ENCODE assay signal across 10 mouse cellular contexts in the genomic region with DNA sequence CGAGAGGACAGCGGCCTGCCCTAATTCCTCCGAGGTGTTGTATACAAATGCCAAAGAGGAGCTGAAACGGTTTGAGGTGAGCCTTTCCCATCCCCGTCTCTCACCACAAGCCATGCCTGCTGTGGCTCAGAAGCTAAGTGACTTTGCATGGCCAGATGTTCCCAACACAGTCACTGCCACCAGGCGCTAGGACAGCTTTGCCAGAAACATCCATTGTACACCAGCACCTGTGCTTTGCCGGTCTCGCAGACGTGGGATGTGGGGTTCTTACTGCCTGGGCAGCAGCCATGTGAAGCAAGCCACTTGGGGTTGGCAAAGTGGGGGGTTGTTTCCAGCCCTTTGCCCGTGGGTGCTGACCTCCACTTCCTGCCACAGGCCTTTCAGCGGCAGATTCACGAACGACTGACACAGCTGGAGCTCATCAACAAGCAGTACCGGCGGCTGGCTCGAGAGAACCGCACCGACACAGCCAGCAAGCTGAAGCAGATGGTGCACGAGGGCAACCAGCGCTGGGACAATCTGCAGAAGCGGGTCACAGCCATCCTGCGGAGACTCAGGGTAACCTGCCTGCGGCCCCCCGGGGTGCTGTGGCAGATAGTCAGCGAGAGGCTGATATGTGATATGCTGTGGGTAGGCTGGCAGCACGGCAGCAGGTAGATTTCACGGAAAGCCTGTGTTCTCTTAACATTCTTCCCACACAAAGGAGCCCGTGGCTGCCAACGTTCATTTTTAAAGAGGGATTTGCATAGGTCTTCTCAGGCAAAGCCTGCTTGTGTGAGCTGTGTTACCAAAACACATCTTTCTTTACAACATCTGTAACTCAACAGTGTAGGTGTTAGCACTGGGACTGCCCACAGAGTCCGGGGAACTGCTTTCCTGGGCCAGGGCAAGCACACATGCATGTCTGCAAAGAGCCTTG.
DNase-seq lines count a peak whose midpoint lies in the region; ATAC-seq and TF ChIP-seq lines count a peak whose summit lies in the region.
"Had no signal": no experiment of that assay in that cellular context is flagged by ENCODE, and none has a peak within 500 bp of the region (broad histone marks: within the 10 kb centered on the region; RNA-seq: fewer than 3 reads in every experiment).

No protein-coding gene starts in this region.

- H3K4me1 ChIP-seq in kidney, postnatal 0 days (replicated peaks; ENCODE audit: insufficient read depth, low read length): 0 out of 2 replicates have a peak, but pooled peaks cover 6% of the 10 kb centered on the region
- 0 out of 2 replicates have a peak, but pooled peaks cover 7% of the 10 kb centered on the region for H3K4me1 ChIP-seq in kidney, embryonic 14.5 days (ENCODE audit: control insufficient read depth, insufficient read depth, low read length)

- WGBS in kidney, postnatal 0 days: 46% methylated on average over 30 of the region's 30 CpGs
- WGBS in kidney, embryonic 14.5 days: 51% methylated on average over 30 of the region's 30 CpGs

- no peak overlapping the region for H3K9ac ChIP-seq in kidney, postnatal 0 days (ENCODE audit: low read depth, low read length)
- no peak overlapping the region for H3K9ac ChIP-seq in kidney, embryonic 14.5 days (ENCODE audit: low read depth, low read length)

- intact Hi-C loops in left cerebral cortex, postnatal 25 days (cut with DNase I): no loop called here

- peak; percentile 32 for DNase-seq in kidney, postnatal 0 days (ENCODE audit: low spot score)
- peak; percentile 17 for DNase-seq in embryo, embryonic 9.5 days (ENCODE audit: extremely low spot score)
- DNase-seq in left cerebral cortex, postnatal 25 days (ENCODE audit: low spot score in 2 of 2): peak; percentile 28 to 60
- peak; percentile 22 for DNase-seq in right cerebral cortex, postnatal 14 days
- no peak for DNase-seq in liver

- no peak overlapping the region for H3K4me2 ChIP-seq in kidney, postnatal 0 days (ENCODE audit: low read length)
- H3K4me2 ChIP-seq in kidney, embryonic 14.5 days (replicated peaks; ENCODE audit: low read depth, low read length): no peak overlapping the region

- no peaks in the 10 kb centered on the region for H3K27me3 ChIP-seq in kidney, postnatal 0 days (ENCODE audit: insufficient read depth, low read length)
- no peaks in the 10 kb centered on the region for H3K27me3 ChIP-seq in kidney, embryonic 14.5 days (ENCODE audit: control insufficient read depth, insufficient read depth, low read length)

- H3K36me3 ChIP-seq in kidney, postnatal 0 days (ENCODE audit: insufficient read depth, low read length): peaks cover 44% of the 10 kb centered on the region
- peaks cover 53% of the 10 kb centered on the region for H3K36me3 ChIP-seq in kidney, embryonic 14.5 days (ENCODE audit: control insufficient read depth, insufficient read depth, low read length)

- no peak for TF ChIP-seq CTCF in kidney, postnatal 0 days (IDR thresholded peaks at IDR 0.05; ENCODE audit: low read depth)

- no peak overlapping the region for H3K27ac ChIP-seq in kidney, postnatal 0 days
- H3K27ac ChIP-seq in kidney, embryonic 14.5 days (ENCODE audit: low read depth, low read length): no peak overlapping the region

- H3K4me3 ChIP-seq in kidney, postnatal 0 days (replicated peaks; ENCODE audit: low read depth, low read length): no peak overlapping the region
- no peak overlapping the region for H3K4me3 ChIP-seq in kidney, embryonic 14.5 days (ENCODE audit: low read length)
- H3K4me3 ChIP-seq: myocyte had no signal

- no peak for ATAC-seq in kidney, postnatal 0 days (replicated peaks; ENCODE audit: low FRiP score, low read depth)
- no peak for ATAC-seq in kidney, embryonic 14.5 days (ENCODE audit: low FRiP score, low TSS enrichment)
- ATAC-seq in granulocyte monocyte progenitor cell, adult 5-6 weeks (replicated peaks; ENCODE audit: poor library complexity, severe bottlenecking): no peak
- no peak for ATAC-seq in monocyte, adult 5-6 weeks (replicated peaks; ENCODE audit: insufficient number of reproducible peaks, low FRiP score, low TSS enrichment, poor library complexity, severe bottlenecking)
- ATAC-seq: intestine, embryonic 16.5 days had no signal

- H3K9me3 ChIP-seq in kidney, postnatal 0 days (replicated peaks; ENCODE audit: low read length): no peaks in the 10 kb centered on the region
- H3K9me3 ChIP-seq in kidney, embryonic 14.5 days (ENCODE audit: control insufficient read depth, low read length): no peaks in the 10 kb centered on the region
